Mouse (Mus musculus) olfactory bulb, adult 2 months (tissue): ENCODE data around the gene Fgfr2.

Experiments used
- CTCF ChIP-seq: fragments of 200-500 bp; IDR thresholded peaks from 2 replicates; pipeline ENCODE4 v1.5.1; 2012; ENCODE audit warnings: low read depth, mild to moderate bottlenecking, low read length, moderate library complexity; ENCODE audit not compliant: insufficient read depth
- POLR2A ChIP-seq: fragments of 200-500 bp; IDR thresholded peaks from 2 replicates; pipeline ENCODE4 v1.6.1; 2012; ENCODE audit warnings: mild to moderate bottlenecking, low read depth, low read length, moderate library complexity; ENCODE audit not compliant: insufficient read depth

- TF ChIP-seq CTCF (no peak), POLR2A (no peak)
Observed at GRCm38 (mm10) chr7:131027557-131027956, 2095.6 kb downstream of the Fgfr2 start.
